Mouse (Mus musculus) neural tube, embryonic 11.5 days (tissue): ENCODE results near the gene Cacna1e. TPM values are rescaled to one million over a fixed set of nuclear protein-coding genes. Genes with fewer than 3 reads are reported as not detected.

ENCODE experiments used
- ATAC-seq: fragments of 200-750 bp; cut with Nextera tagmentation; 2 replicates; pipeline ENCODE4 v1.8.0; 2017; ENCODE audit warnings: moderate number of reproducible peaks, mild to moderate bottlenecking, moderate TSS enrichment, moderate library complexity; ENCODE audit not compliant: insufficient read depth, low FRiP score, low TSS enrichment
- DNase-seq: peaks from one replicate; pipeline ENCODE4 v3.0.0-alpha.2; 2015; ENCODE audit warnings: low spot score
- H3K27ac ChIP-seq: fragments of 300-500 bp; sonication (generic); 2 replicates; pipeline ENCODE4 v1.5.1; 2014; ENCODE audit warnings: low read depth, mild to moderate bottlenecking, low read length
- H3K27me3 ChIP-seq: fragments of 300-500 bp; sonication (generic); 2 replicates; pipeline ENCODE4 v1.6.1; 2014; ENCODE audit warnings: mild to moderate bottlenecking, low read length, mixed read lengths; ENCODE audit not compliant: control insufficient read depth, insufficient read depth
- H3K36me3 ChIP-seq: fragments of 300-500 bp; sonication (generic); 2 replicates; pipeline ENCODE4 v1.6.1; 2014; ENCODE audit warnings: mild to moderate bottlenecking, low read length, moderate library complexity, mixed read lengths; ENCODE audit not compliant: control insufficient read depth, insufficient read depth
- H3K4me1 ChIP-seq: fragments of 300-500 bp; sonication (generic); 2 replicates; pipeline ENCODE4 v1.6.1; 2014; ENCODE audit warnings: low read length, mixed read lengths; ENCODE audit not compliant: control insufficient read depth, insufficient read depth
- H3K4me2 ChIP-seq: fragments of 300-500 bp; sonication (generic); 2 replicates; pipeline ENCODE4 v1.6.1; 2014; ENCODE audit warnings: low read depth, mild to moderate bottlenecking, moderate library complexity
- H3K4me3 ChIP-seq: fragments of 300-500 bp; sonication (generic); 2 replicates; pipeline ENCODE4 v1.5.1; 2014; ENCODE audit warnings: low read depth, low read length
- H3K9ac ChIP-seq: fragments of 300-500 bp; sonication (generic); 2 replicates; pipeline ENCODE4 v1.6.1; 2014; ENCODE audit warnings: mild to moderate bottlenecking, low read length
- H3K9me3 ChIP-seq: fragments of 300-500 bp; sonication (generic); 2 replicates; pipeline ENCODE4 v1.6.1; 2016; ENCODE audit warnings: low read length; ENCODE audit not compliant: control insufficient read depth
- WGBS: fragments of 180-500 bp; shearing (Covaris S2); extraction: QIAGEN DNeasy Blood & Tissue Kit; methylation state at CpG from one replicate; pipeline ENCODE4 v1.1.7; 2014; 5-methylcytosine and 5-hydroxymethylcytosine counted together
- polyA plus RNA-seq: library from polyadenylated mRNA; unstranded; fragments of >200 nt; fragmentation: Nextera tagmentation; extraction: Ambion mirVana; gene quantifications from 2 replicates; pipeline ENCODE4 v1.2.1, GENCODE M21; 2014

Gene Cacna1e
- polyA plus RNA-seq, 1 experiment from 2014 or later: 2.8 TPM

- no peak overlapping the region for H3K4me3 ChIP-seq
- no peak overlapping the region for H3K4me2 ChIP-seq
- WGBS: 94% methylated on average over 6 of the region's 6 CpGs
- ATAC-seq (no peak), DNase-seq (no peak)
- H3K4me1 ChIP-seq: no peaks in the 10 kb centered on the region
- no peaks in the 10 kb centered on the region for H3K9me3 ChIP-seq
- H3K27me3 ChIP-seq: no peaks in the 10 kb centered on the region
- no peak overlapping the region for H3K27ac ChIP-seq
- H3K9ac ChIP-seq: no peak overlapping the region
- H3K36me3 ChIP-seq: no peaks in the 10 kb centered on the region
Observed at GRCm38 (mm10) chr1:154528803-154529202, 355.5 kb downstream of the Cacna1e start.

- H3K4me1 ChIP-seq: no peaks in the 10 kb centered on the region
Observed at GRCm38 (mm10) chr1:154520715-154521114, 363.6 kb downstream of the Cacna1e start.

GRCm38 (mm10) chr1:154515350-154515749 is 369.0 kb downstream of the Cacna1e start:
- Histone ChIP-seq H3K9me3 (no peaks in the 10 kb centered on the region), H3K27me3 (no peaks in the 10 kb centered on the region), H3K4me2 (no peak overlapping the region), H3K36me3 (no peaks in the 10 kb centered on the region), H3K4me3 (no peak overlapping the region), H3K27ac (no peak overlapping the region), H3K4me1 (no peaks in the 10 kb centered on the region), H3K9ac (no peak overlapping the region)
- ATAC-seq: no peak
- DNase-seq: no peak
- 90% methylated on average over 2 of the region's 2 CpGs for WGBS

More at GRCm38 (mm10) chr1:154520715-154521114, 363.6 kb downstream of the Cacna1e start:
- Histone ChIP-seq H3K9me3 (no peaks in the 10 kb centered on the region), H3K27me3 (no peaks in the 10 kb centered on the region), H3K27ac (no peak overlapping the region), H3K4me2 (no peak overlapping the region), H3K36me3 (no peaks in the 10 kb centered on the region), H3K4me3 (no peak overlapping the region), H3K9ac (no peak overlapping the region)
- ATAC-seq: no peak
- DNase-seq: no peak
- WGBS: 92% methylated on average over 2 of the region's 2 CpGs

GRCm38 (mm10) chr1:154511736-154512135 is 372.6 kb downstream of the Cacna1e start:
- no peaks in the 10 kb centered on the region for H3K4me1 ChIP-seq
- H3K9ac ChIP-seq: no peak overlapping the region
- ATAC-seq (no peak), DNase-seq (no peak)
- H3K36me3 ChIP-seq: no peaks in the 10 kb centered on the region
- H3K4me2 ChIP-seq: no peak overlapping the region
- no peaks in the 10 kb centered on the region for H3K9me3 ChIP-seq
- no peaks in the 10 kb centered on the region for H3K27me3 ChIP-seq
- H3K4me3 ChIP-seq: no peak overlapping the region
- no peak overlapping the region for H3K27ac ChIP-seq

DNA sequence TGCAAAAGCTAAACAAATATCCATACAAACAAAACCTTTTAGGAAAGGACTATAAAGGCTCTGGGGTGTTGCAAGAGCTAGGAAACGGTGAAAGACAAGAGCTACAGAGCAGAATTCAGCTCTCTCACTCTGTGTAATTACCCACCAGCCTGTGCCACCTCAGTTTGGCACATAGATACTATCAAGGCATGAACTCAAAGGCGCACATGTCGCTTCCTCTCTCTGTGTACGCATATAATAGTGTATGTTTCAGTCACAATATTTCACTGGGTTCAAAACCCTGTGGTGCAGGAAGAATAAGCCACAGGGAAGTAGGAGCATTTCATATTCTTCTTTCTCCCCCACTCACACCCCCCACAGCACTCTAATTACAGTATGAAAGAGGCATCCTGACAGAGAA is 380.3 kb downstream of the Cacna1e start:
- no peak for ATAC-seq
- no peak for DNase-seq
- H3K9me3 ChIP-seq: no peaks in the 10 kb centered on the region
- H3K9ac ChIP-seq: no peak overlapping the region
- no peaks in the 10 kb centered on the region for H3K27me3 ChIP-seq
- H3K4me1 ChIP-seq: peaks cover 5% of the 10 kb centered on the region; the same call in 1 of the 2 replicates
- no peak overlapping the region for H3K27ac ChIP-seq
- no peak overlapping the region for H3K4me3 ChIP-seq
- no peak overlapping the region for H3K4me2 ChIP-seq
- H3K36me3 ChIP-seq: no peaks in the 10 kb centered on the region
- WGBS: 76% methylated on average over 4 of the region's 4 CpGs

DNA sequence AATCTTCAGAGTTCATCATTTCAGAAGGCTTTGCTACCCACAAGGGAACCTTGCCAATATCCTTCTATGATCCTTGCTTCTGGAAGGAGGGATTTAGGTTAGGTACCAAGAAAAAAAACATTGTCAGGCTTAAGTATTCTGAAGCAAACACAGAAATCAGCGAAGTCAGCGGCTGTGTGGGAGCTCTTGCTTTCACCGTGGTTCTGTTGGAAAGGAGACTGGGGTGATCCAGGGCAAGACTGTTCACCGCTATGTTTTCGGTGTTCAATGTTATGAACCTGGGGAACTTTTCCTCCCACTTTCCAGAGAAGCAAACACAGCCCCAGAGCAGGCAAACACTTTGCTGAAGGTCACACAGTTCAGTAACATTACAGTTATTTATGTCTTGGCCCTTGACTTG is 383.4 kb downstream of the Cacna1e start:
- DNase-seq (no peak), ATAC-seq (no peak)
- 83% methylated on average over 5 of the region's 5 CpGs for WGBS
- peaks cover 5% of the 10 kb centered on the region; the same call in 1 of the 2 replicates for H3K4me1 ChIP-seq
- no peak overlapping the region for H3K4me2 ChIP-seq
- no peaks in the 10 kb centered on the region for H3K36me3 ChIP-seq
- H3K9me3 ChIP-seq: no peaks in the 10 kb centered on the region
- H3K9ac ChIP-seq: no peak overlapping the region
- H3K27me3 ChIP-seq: no peaks in the 10 kb centered on the region
- no peak overlapping the region for H3K4me3 ChIP-seq
- no peak overlapping the region for H3K27ac ChIP-seq

DNA sequence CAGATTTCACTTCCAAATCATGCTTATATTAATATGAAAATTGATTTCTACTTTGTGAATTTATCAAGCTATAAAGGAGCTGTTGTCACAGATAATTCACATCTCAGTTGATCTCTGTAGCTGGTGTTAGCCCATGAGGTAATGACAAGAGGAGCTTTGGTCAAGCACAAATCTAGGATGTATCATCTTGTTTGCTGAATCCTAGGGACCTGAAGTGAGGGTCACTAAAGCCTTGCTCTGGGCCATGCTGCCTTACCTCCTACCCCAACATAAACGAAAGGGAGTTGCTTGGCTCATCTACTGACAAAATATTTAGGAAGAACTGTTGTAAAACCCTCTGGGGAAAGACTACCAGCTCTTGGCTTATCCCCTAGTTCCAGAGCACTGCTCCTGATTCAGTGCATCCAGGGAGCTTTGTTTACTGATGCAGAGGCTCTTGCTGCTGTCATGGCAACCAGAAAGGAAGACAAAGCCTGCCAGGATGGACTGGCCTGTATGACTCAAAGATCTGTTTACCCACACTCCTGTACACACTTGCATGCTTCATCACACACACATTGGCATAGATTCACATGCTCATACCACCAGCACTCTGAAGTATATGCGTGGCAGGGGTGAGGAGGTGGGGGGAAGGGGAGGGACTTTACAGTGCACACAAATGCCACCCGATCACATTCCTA is 384.0 kb downstream of the Cacna1e start:
- Histone ChIP-seq H3K36me3 (no peaks in the 10 kb centered on the region), H3K27ac (no peak overlapping the region), H3K4me3 (no peak overlapping the region), H3K4me1 (peaks cover 5% of the 10 kb centered on the region; the same call in 1 of the 2 replicates), H3K9ac (no peak overlapping the region), H3K4me2 (no peak overlapping the region), H3K27me3 (no peaks in the 10 kb centered on the region), H3K9me3 (no peaks in the 10 kb centered on the region)
- DNase-seq (peak; percentile 22), ATAC-seq (peak; percentile 65; the same call in 1 of the 2 replicates)
- 66% methylated on average over 3 of the region's 3 CpGs for WGBS

GRCm38 (mm10) chr1:154498821-154499220 is 385.5 kb downstream of the Cacna1e start:
- Histone ChIP-seq H3K9me3 (no peaks in the 10 kb centered on the region), H3K9ac (no peak overlapping the region), H3K27ac (no peak overlapping the region), H3K4me1 (peaks cover 5% of the 10 kb centered on the region; the same call in 1 of the 2 replicates), H3K36me3 (no peaks in the 10 kb centered on the region), H3K27me3 (no peaks in the 10 kb centered on the region), H3K4me3 (no peak overlapping the region), H3K4me2 (no peak overlapping the region)
- WGBS: 72% methylated on average over 4 of the region's 4 CpGs
- no peak for ATAC-seq
- DNase-seq: no peak

DNA sequence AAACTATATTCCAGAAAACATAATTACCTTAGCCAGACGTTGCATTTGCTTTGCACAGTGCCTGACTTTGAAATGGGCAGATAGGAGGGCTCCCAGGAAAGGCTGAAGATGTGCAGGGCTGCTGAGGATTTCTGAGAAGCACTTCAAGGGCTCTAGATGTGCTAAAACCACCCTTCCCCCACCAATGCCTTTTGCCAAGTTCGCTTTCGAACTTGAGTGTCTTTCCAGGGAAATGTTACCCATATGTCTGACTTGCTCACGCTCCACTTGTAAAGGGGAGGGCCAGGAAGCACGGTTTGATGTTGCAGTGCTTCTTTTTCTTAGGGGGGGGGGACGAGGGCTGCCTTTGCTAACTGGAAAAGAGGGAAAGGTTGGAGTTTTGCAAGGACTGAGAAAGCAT is 393.2 kb downstream of the Cacna1e start:
- DNase-seq: no peak
- Histone ChIP-seq H3K27me3 (no peaks in the 10 kb centered on the region), H3K9me3 (no peaks in the 10 kb centered on the region), H3K4me2 (no peak overlapping the region), H3K4me3 (no peak overlapping the region), H3K36me3 (no peaks in the 10 kb centered on the region), H3K27ac (no peak overlapping the region), H3K4me1 (no peaks in the 10 kb centered on the region), H3K9ac (no peak overlapping the region)
- no peak for ATAC-seq
- WGBS: 57% methylated on average over 6 of the region's 6 CpGs
